Mouse (Mus musculus) ES-Bruce4 (cell line): ENCODE data around the gene Fbxl8. TPM values are rescaled to one million over a fixed set of nuclear protein-coding genes. Genes with fewer than 3 reads are reported as not detected.

ENCODE experiments used
- H3K27ac ChIP-seq: 2 replicates; pipeline ENCODE4 v1.5.1; 2012; ENCODE audit warnings: low read length, inconsistent platforms; ENCODE audit not compliant: insufficient read depth
- H3K27me3 ChIP-seq: 2 replicates; pipeline ENCODE4 v1.6.1; 2012; ENCODE audit warnings: mild to moderate bottlenecking, low read length, inconsistent platforms; ENCODE audit not compliant: control insufficient read depth, poor library complexity, insufficient read depth, severe bottlenecking
- H3K36me3 ChIP-seq: 2 replicates; pipeline ENCODE4 v1.6.1; 2012; ENCODE audit warnings: inconsistent platforms, mild to moderate bottlenecking, low read length, moderate library complexity; ENCODE audit not compliant: control insufficient read depth, poor library complexity, insufficient read depth, severe bottlenecking
- H3K4me1 ChIP-seq: one replicate; pipeline ENCODE4 v1.8.1; 2011; ENCODE audit warnings: low read length; ENCODE audit not compliant: control insufficient read depth, insufficient read depth
- H3K4me3 ChIP-seq: 2 replicates; pipeline ENCODE4 v1.5.1; 2011; ENCODE audit warnings: low read depth, mild to moderate bottlenecking, low read length
- H3K9ac ChIP-seq: 2 replicates; pipeline ENCODE4 v1.6.1; 2012; ENCODE audit warnings: low read depth, mild to moderate bottlenecking, inconsistent platforms; ENCODE audit not compliant: poor library complexity, severe bottlenecking
- H3K9me3 ChIP-seq: replicated peaks from 2 replicates; pipeline ENCODE4 v1.6.1; 2012; ENCODE audit warnings: mild to moderate bottlenecking, low read length, inconsistent platforms; ENCODE audit not compliant: control insufficient read depth, poor library complexity, insufficient read depth, severe bottlenecking
- CTCF ChIP-seq: IDR thresholded peaks from one replicate; pipeline ENCODE4 v1.8.1; 2011; ENCODE audit warnings: low read depth, low read length
- EP300 ChIP-seq: IDR thresholded peaks from 2 replicates; pipeline ENCODE4 v1.6.1; 2011; ENCODE audit warnings: low read depth, low read length; ENCODE audit not compliant: insufficient read depth
- POLR2A ChIP-seq: IDR thresholded peaks from one replicate; pipeline ENCODE4 v1.8.1; 2011; ENCODE audit warnings: low read length; ENCODE audit not compliant: insufficient read depth
- polyA plus RNA-seq: library from polyadenylated mRNA; stranded (reverse); fragments of >200 nt; gene quantifications from 2 replicates; pipeline ENCODE4 v1.2.4, GENCODE M21; 2011; ENCODE audit warnings: low read depth; ENCODE audit not compliant: missing spikeins, insufficient read depth, insufficient read length

The Fbxl8 gene
- polyA plus RNA-seq, 1 experiment, result 1.5 TPM

DNA sequence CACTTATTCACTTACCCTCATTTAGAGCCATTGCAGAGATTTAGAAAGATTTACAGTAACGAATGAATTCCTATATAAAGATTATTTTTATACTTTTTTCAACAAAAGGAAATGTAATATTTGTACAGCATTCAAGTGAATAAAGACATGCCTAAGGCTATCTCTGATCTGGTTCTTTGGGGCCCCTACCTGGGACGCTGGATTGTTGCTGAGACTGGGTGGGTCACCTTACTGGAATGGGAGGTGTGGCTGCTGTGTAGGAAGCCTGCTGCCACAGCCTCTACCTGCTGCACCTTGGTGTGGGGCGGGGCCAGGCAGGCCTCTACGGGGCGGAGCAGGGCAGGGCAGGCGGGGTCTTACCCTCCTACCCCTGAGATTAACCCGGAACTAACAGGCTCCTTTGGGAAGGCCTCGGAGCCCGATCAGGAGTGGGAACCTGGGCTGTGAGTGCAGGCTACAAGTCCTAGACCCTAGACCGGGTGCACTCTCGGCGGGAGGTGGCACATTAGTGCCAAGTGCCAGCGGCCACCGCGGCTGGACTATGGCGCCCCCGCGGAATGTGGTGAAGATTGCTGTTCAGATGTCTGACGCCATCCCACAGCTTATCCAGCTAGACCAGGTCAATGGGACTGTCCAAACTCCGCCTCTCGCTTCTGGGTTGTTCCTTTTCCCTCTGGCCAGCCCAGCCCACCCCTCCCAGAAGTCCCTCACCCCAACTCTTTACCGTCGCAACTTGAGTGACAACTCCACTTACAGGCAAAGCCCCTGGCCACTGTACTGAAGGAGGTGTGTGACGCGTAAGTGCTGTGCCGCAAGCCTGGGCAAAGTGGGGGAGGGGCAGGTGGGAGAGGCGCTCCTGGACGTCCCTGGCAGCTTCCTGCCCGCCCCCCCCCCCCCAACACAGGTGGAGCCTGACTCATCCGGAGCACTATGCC is 41.0 kb downstream of the Fbxl8 start, which contains the start of gene Elmo3:
Gene Elmo3 (plus strand): TSS at position 391 of the 935 bp plus-strand sequence.
- peaks cover 43% of the 10 kb centered on the region for H3K36me3 ChIP-seq
- peaks cover 3% of the 10 kb centered on the region for H3K4me1 ChIP-seq
- H3K27me3 ChIP-seq, result no peaks in the 10 kb centered on the region

DNA sequence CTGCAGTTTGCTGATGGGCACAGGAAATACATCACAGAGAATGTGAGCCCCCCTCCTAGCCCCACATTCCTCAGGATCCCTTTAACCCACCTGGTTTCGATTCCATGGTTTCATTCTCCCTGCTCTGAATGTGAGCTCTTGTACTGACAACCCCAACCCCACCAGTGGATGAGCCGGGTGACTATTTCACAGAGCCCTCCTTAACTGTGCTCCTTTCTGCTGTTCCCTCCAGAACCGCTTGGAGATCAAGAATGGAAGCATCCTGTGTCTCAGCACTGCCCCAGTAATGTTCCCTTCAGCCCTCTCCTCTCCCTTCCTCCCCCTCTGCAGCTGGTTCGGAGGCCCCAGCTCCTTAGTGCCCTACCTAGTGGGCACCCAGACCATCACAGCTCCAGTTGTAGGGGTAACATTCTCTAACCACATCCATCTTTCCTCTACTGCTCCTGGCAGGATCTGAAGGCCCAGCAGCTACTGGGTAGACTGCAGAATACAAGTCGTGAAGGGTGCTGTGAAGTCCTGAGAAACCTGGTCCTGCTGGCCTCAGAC is 41.8 kb downstream of the Fbxl8 start:
- Histone ChIP-seq H3K9ac (peak overlapping the region; percentile 62), H3K4me3 (peak overlapping the region; percentile 78), H3K27me3 (no peaks in the 10 kb centered on the region), H3K36me3 (peaks cover 36% of the 10 kb centered on the region), H3K9me3 (no peaks in the 10 kb centered on the region), H3K4me1 (peaks cover 3% of the 10 kb centered on the region), H3K27ac (peak overlapping the region; percentile 49)
- TF ChIP-seq POLR2A, result no peak
- TF ChIP-seq CTCF, result no peak
- TF ChIP-seq EP300, result no peak

More for the DNA sequence above, 41.0 kb downstream of the Fbxl8 start, which contains the start of gene Elmo3:
- peak within 1 kb of the TSS; percentile 75 for H3K27ac ChIP-seq
- peak within 1 kb of the TSS; percentile 62 for H3K9ac ChIP-seq
- peak within 1 kb of the TSS; percentile 78 for H3K4me3 ChIP-seq
- TF ChIP-seq CTCF (no peak), POLR2A (no peak), EP300 (peak; percentile 71; the same call in 1 of the 2 replicates)
- H3K9me3 ChIP-seq, result no peaks in the 10 kb centered on the region

DNA sequence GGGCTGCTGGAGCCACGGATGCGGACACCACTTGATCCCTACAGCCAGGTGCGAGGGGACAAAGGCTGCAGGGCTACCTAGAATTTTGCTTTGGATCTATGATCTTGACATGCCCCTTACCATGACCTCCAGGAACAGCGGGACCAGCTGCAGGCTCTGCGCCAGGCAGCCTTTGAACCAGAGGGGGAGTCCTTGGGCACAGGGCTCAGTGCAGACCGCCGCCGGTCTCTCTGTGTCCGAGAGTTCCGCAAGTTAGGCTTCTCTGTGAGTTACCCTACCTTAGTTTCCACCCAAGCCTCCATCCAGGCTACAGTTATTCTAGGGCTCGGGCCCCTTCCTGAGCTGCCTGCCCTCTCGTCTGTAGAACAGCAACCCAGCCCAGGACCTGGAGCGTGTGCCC is 43.2 kb downstream of the Fbxl8 start:
- Histone ChIP-seq H3K27ac (no peak overlapping the region), H3K36me3 (peaks cover 24% of the 10 kb centered on the region), H3K4me3 (no peak overlapping the region), H3K9ac (no peak overlapping the region), H3K4me1 (peaks cover 3% of the 10 kb centered on the region), H3K9me3 (no peaks in the 10 kb centered on the region), H3K27me3 (no peaks in the 10 kb centered on the region)
- TF ChIP-seq CTCF (no peak), POLR2A (no peak), EP300 (no peak)

DNA sequence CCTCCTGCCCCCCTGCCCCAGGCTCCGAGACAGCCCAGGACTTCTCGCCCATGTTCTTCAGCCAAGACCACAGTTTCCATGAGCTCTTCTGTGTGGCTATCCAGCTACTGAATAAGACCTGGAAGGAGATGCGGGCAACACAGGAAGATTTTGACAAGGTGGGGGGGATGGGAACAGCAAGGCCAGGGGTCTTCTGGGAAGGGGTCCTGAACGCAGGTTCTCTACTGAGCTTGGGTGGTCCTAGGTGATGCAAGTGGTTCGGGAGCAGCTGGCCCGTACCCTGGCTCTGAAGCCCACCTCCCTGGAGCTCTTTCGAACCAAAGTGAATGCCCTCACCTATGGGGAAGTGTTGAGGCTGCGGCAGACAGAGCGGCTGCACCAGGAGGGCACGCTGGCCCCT is 44.0 kb downstream of the Fbxl8 start:
- no peaks in the 10 kb centered on the region for H3K27me3 ChIP-seq
- TF ChIP-seq EP300 (no peak), CTCF (no peak), POLR2A (no peak)
- no peak overlapping the region for H3K9ac ChIP-seq
- peaks cover 18% of the 10 kb centered on the region for H3K36me3 ChIP-seq
- H3K4me3 ChIP-seq, result no peak overlapping the region
- H3K4me1 ChIP-seq, result peaks cover 3% of the 10 kb centered on the region
- no peak overlapping the region for H3K27ac ChIP-seq
- no peaks in the 10 kb centered on the region for H3K9me3 ChIP-seq

DNA sequence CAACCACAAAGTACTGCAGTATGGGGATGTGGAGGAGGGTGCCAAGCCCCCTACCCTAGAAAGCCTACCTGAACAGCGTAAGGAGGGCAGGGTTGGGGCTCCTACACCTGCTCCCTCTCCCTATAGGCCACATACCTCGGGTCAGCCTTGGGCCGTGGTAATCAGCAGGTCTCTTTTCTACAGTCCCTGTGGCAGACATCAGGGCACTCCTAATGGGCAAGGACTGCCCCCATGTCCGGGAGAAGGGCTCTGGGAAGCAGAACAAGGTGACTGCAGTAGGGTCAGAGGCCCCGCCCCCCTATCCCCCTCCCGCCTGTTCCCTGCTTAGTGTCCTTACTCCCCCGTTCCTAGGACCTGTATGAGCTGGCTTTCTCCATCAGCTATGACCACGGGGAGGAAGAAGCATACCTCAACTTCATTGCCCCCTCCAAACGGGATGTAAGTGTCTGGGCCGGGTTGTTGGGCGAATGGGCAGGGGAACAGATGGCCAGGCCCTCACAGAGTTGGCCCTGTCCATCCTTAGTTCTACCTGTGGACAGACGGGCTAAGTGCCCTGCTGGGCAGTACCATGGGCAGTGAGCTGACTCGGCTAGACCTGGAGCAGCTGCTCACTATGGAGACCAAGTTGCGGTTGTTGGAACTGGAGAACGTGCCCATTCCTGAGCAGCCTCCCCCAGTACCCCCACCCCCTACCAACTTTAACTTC is 44.8 kb downstream of the Fbxl8 start:
- Histone ChIP-seq H3K9ac (no peak overlapping the region), H3K4me1 (peaks cover 3% of the 10 kb centered on the region), H3K27me3 (no peaks in the 10 kb centered on the region), H3K4me3 (no peak overlapping the region), H3K36me3 (peaks cover 10% of the 10 kb centered on the region), H3K9me3 (no peaks in the 10 kb centered on the region), H3K27ac (no peak overlapping the region)
- TF ChIP-seq CTCF (no peak), EP300 (no peak), POLR2A (no peak)
